Mouse (Mus musculus): ENCODE measurements around the gene Ss18l1. TPM values are rescaled to one million over a fixed set of nuclear protein-coding genes. Genes with fewer than 3 reads are reported as not detected.

Ss18l1 gene
- polyA plus RNA-seq, 1 experiment from 2014 or later = 70.1 TPM

GRCm38 (mm10) chr2:180031270-180031669, 11.0 kb upstream of the Ss18l1 start:
- peaks cover 28% of the 10 kb centered on the region for H3K4me1 ChIP-seq (replicated peaks; ENCODE audit: control insufficient read depth, insufficient read depth, low read length)
- no peak overlapping the region for H3K4me2 ChIP-seq (ENCODE audit: low read length)
- H3K9me3 ChIP-seq (ENCODE audit: control insufficient read depth, low read length) = no peaks in the 10 kb centered on the region
- WGBS = 90% methylated on average over 6 of the region's 6 CpGs
- no peak overlapping the region for H3K4me3 ChIP-seq (replicated peaks; ENCODE audit: low read length)
- no peak overlapping the region for H3K9ac ChIP-seq (replicated peaks; ENCODE audit: low read depth, low read length)
- H3K36me3 ChIP-seq (ENCODE audit: control insufficient read depth, insufficient read depth) = peaks cover 57% of the 10 kb centered on the region
- no peak for ATAC-seq
- no peaks in the 10 kb centered on the region for H3K27me3 ChIP-seq (replicated peaks; ENCODE audit: control insufficient read depth, insufficient read depth, low read length)
- no peak overlapping the region for H3K27ac ChIP-seq (ENCODE audit: low read length)

- Histone ChIP-seq H3K27me3 (replicated peaks; ENCODE audit: control insufficient read depth, insufficient read depth, low read length) (no peaks in the 10 kb centered on the region), H3K9me3 (ENCODE audit: control insufficient read depth, low read length) (no peaks in the 10 kb centered on the region), H3K4me3 (replicated peaks; ENCODE audit: low read length) (no peak overlapping the region), H3K4me1 (replicated peaks; ENCODE audit: control insufficient read depth, insufficient read depth, low read length) (peaks cover 11% of the 10 kb centered on the region), H3K9ac (replicated peaks; ENCODE audit: low read depth, low read length) (no peak overlapping the region), H3K27ac (ENCODE audit: low read length) (no peak overlapping the region), H3K36me3 (ENCODE audit: control insufficient read depth, insufficient read depth) (peaks cover 66% of the 10 kb centered on the region), H3K4me2 (ENCODE audit: low read length) (no peak overlapping the region)
- ATAC-seq = no peak
- WGBS = 64% methylated on average over 3 of the region's 3 CpGs
These were observed 9.4 kb upstream of the Ss18l1 start for GRCm38 (mm10) chr2:180032925-180033324.

- WGBS = 77% methylated on average over 3 of the region's 3 CpGs
- Histone ChIP-seq H3K4me2 (ENCODE audit: low read length) (no peak overlapping the region), H3K36me3 (ENCODE audit: control insufficient read depth, insufficient read depth) (peaks cover 73% of the 10 kb centered on the region), H3K4me3 (replicated peaks; ENCODE audit: low read length) (no peak overlapping the region), H3K9me3 (ENCODE audit: control insufficient read depth, low read length) (no peaks in the 10 kb centered on the region), H3K9ac (replicated peaks; ENCODE audit: low read depth, low read length) (no peak overlapping the region), H3K27ac (ENCODE audit: low read length) (no peak overlapping the region), H3K4me1 (replicated peaks; ENCODE audit: control insufficient read depth, insufficient read depth, low read length) (peaks cover 1% of the 10 kb centered on the region), H3K27me3 (replicated peaks; ENCODE audit: control insufficient read depth, insufficient read depth, low read length) (no peaks in the 10 kb centered on the region)
- ATAC-seq = no peak
These were observed 8.4 kb upstream of the Ss18l1 start for GRCm38 (mm10) chr2:180033956-180034355.

- Histone ChIP-seq H3K27me3 (replicated peaks; ENCODE audit: control insufficient read depth, insufficient read depth, low read length) (no peaks in the 10 kb centered on the region), H3K9ac (replicated peaks; ENCODE audit: low read depth, low read length) (no peak overlapping the region), H3K27ac (ENCODE audit: low read length) (no peak overlapping the region), H3K4me1 (replicated peaks; ENCODE audit: control insufficient read depth, insufficient read depth, low read length) (peaks cover 3% of the 10 kb centered on the region; the same call in 1 of the 2 replicates), H3K36me3 (ENCODE audit: control insufficient read depth, insufficient read depth) (peaks cover 67% of the 10 kb centered on the region), H3K4me2 (ENCODE audit: low read length) (no peak overlapping the region), H3K4me3 (replicated peaks; ENCODE audit: low read length) (no peak overlapping the region), H3K9me3 (ENCODE audit: control insufficient read depth, low read length) (no peaks in the 10 kb centered on the region)
- no peak for ATAC-seq
- 72% methylated on average over 5 of the region's 5 CpGs for WGBS
These were observed 7.6 kb upstream of the Ss18l1 start for GRCm38 (mm10) chr2:180034753-180035152.

- peak overlapping the region; percentile 31; the same call in 1 of the 2 replicates for H3K9ac ChIP-seq (replicated peaks; ENCODE audit: low read depth, low read length)
- peak overlapping the region; percentile 81 for H3K4me2 ChIP-seq (ENCODE audit: low read length)
- no peak overlapping the region for H3K27ac ChIP-seq (ENCODE audit: low read length)
- no peak for ATAC-seq
- no peaks in the 10 kb centered on the region for H3K27me3 ChIP-seq (replicated peaks; ENCODE audit: control insufficient read depth, insufficient read depth, low read length)
- peaks cover 40% of the 10 kb centered on the region for H3K4me1 ChIP-seq (replicated peaks; ENCODE audit: control insufficient read depth, insufficient read depth, low read length)
- 66% methylated on average over 6 of the region's 6 CpGs for WGBS
- peaks cover 30% of the 10 kb centered on the region for H3K36me3 ChIP-seq (ENCODE audit: control insufficient read depth, insufficient read depth)
- H3K9me3 ChIP-seq (ENCODE audit: control insufficient read depth, low read length) = no peaks in the 10 kb centered on the region
- H3K4me3 ChIP-seq (replicated peaks; ENCODE audit: low read length) = 0 out of 2 replicates have a peak overlapping the region, but pooled peaks have one; percentile 1
These were observed 1.9 kb upstream of the Ss18l1 start for GRCm38 (mm10) chr2:180040406-180040805.

GRCm38 (mm10) chr2:180041577-180042255, 593 bp upstream of the Ss18l1 start:
- WGBS = under 1% methylated on average over 66 of the region's 66 CpGs
- peaks cover 43% of the 10 kb centered on the region for H3K4me1 ChIP-seq (replicated peaks; ENCODE audit: control insufficient read depth, insufficient read depth, low read length)
- no peaks in the 10 kb centered on the region for H3K27me3 ChIP-seq (replicated peaks; ENCODE audit: control insufficient read depth, insufficient read depth, low read length)
- peak overlapping the region; percentile 94 for H3K4me3 ChIP-seq (replicated peaks; ENCODE audit: low read length)
- H3K4me2 ChIP-seq (ENCODE audit: low read length) = peak overlapping the region; percentile 81
- peak; percentile 51 for ATAC-seq
- peaks cover 19% of the 10 kb centered on the region for H3K36me3 ChIP-seq (ENCODE audit: control insufficient read depth, insufficient read depth)
- peak overlapping the region; percentile 96 for H3K27ac ChIP-seq (ENCODE audit: low read length)
- peak overlapping the region; percentile 93 for H3K9ac ChIP-seq (replicated peaks; ENCODE audit: low read depth, low read length)
- H3K9me3 ChIP-seq (ENCODE audit: control insufficient read depth, low read length) = no peaks in the 10 kb centered on the region

GRCm38 (mm10) chr2:180042858-180043515, 678 bp downstream of the Ss18l1 start:
- Histone ChIP-seq H3K9ac (replicated peaks; ENCODE audit: low read depth, low read length) (peak overlapping the region; percentile 93), H3K36me3 (ENCODE audit: control insufficient read depth, insufficient read depth) (peaks cover 12% of the 10 kb centered on the region), H3K4me1 (replicated peaks; ENCODE audit: control insufficient read depth, insufficient read depth, low read length) (peaks cover 43% of the 10 kb centered on the region), H3K4me2 (ENCODE audit: low read length) (peak overlapping the region; percentile 80), H3K27ac (ENCODE audit: low read length) (peak overlapping the region; percentile 96), H3K27me3 (replicated peaks; ENCODE audit: control insufficient read depth, insufficient read depth, low read length) (no peaks in the 10 kb centered on the region), H3K4me3 (replicated peaks; ENCODE audit: low read length) (peak overlapping the region; percentile 94), H3K9me3 (ENCODE audit: control insufficient read depth, low read length) (no peaks in the 10 kb centered on the region)
- under 1% methylated on average over 61 of the region's 66 CpGs for WGBS
- ATAC-seq = peak; percentile 59

GRCm38 (mm10) chr2:180045283-180045682, 3.0 kb downstream of the Ss18l1 start:
- H3K27ac ChIP-seq (ENCODE audit: low read length) = no peak overlapping the region
- H3K9ac ChIP-seq (replicated peaks; ENCODE audit: low read depth, low read length) = no peak overlapping the region
- H3K4me2 ChIP-seq (ENCODE audit: low read length) = no peak overlapping the region
- no peaks in the 10 kb centered on the region for H3K36me3 ChIP-seq (ENCODE audit: control insufficient read depth, insufficient read depth)
- H3K4me3 ChIP-seq (replicated peaks; ENCODE audit: low read length) = no peak overlapping the region
- 53% methylated on average over 4 of the region's 4 CpGs for WGBS
- H3K4me1 ChIP-seq (replicated peaks; ENCODE audit: control insufficient read depth, insufficient read depth, low read length) = peaks cover 35% of the 10 kb centered on the region
- ATAC-seq = no peak
- no peaks in the 10 kb centered on the region for H3K9me3 ChIP-seq (ENCODE audit: control insufficient read depth, low read length)
- H3K27me3 ChIP-seq (replicated peaks; ENCODE audit: control insufficient read depth, insufficient read depth, low read length) = no peaks in the 10 kb centered on the region

GRCm38 (mm10) chr2:180047580-180047979, 5.3 kb downstream of the Ss18l1 start:
- Histone ChIP-seq H3K9me3 (ENCODE audit: control insufficient read depth, low read length) (no peaks in the 10 kb centered on the region), H3K4me3 (replicated peaks; ENCODE audit: low read length) (no peak overlapping the region), H3K36me3 (ENCODE audit: control insufficient read depth, insufficient read depth) (no peaks in the 10 kb centered on the region), H3K27me3 (replicated peaks; ENCODE audit: control insufficient read depth, insufficient read depth, low read length) (no peaks in the 10 kb centered on the region), H3K9ac (replicated peaks; ENCODE audit: low read depth, low read length) (no peak overlapping the region), H3K4me1 (replicated peaks; ENCODE audit: control insufficient read depth, insufficient read depth, low read length) (peaks cover 28% of the 10 kb centered on the region), H3K4me2 (ENCODE audit: low read length) (no peak overlapping the region), H3K27ac (ENCODE audit: low read length) (no peak overlapping the region)
- ATAC-seq = no peak
- WGBS = 93% methylated on average over 3 of the region's 3 CpGs

Data from forebrain, embryonic 16.5 days (tissue).